Comparison of ENCODE assay signal across 7 mouse cellular contexts in the genomic region with DNA sequence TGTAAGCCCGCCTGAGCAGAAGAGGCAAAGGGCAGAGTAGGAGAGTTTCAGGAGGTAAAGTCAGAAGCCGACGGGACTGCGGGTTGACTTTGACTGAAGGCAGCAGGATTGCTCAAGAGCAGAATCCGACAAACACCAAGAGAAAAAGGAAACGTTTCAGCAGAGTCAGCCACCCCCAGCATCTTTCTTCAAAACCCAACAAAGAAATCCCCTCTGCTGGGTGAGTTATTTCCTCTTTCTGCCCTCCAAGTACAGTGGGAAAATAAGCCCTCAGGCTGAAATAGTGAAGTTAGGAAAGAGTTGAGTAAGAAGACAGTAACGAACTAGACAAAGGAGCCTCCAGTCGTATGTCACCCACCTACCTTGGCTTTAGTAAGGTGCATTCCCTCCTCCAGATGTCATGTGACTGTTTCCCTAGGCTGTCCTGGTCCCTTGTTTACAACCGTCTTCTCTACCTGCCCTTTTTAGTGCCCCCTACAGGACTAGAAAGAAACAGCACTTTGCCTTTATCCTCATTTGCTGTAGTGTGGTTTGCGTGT.
DNase-seq lines count a peak whose midpoint lies in the region; ATAC-seq and TF ChIP-seq lines count a peak whose summit lies in the region.

No protein-coding gene starts in this region.

- H3K79me2 ChIP-seq in heart, adult 2 months (replicated peaks; ENCODE audit: control insufficient read depth, insufficient read depth, low read length): no peaks in the 10 kb centered on the region

- no peaks in the 10 kb centered on the region for H3K27me3 ChIP-seq in heart, adult 2 months (ENCODE audit: control insufficient read depth, insufficient read depth, low read length)
- H3K27me3 ChIP-seq in kidney, embryonic 16.5 days (ENCODE audit: insufficient read depth, low read length): no peaks in the 10 kb centered on the region
- no peaks in the 10 kb centered on the region for H3K27me3 ChIP-seq in megakaryocyte, embryonic 14.5 days (replicated peaks)

- peak overlapping the region; percentile 74 for H3K27ac ChIP-seq in bone marrow, adult 2 months (ENCODE audit: control insufficient read depth, insufficient read depth, low read depth, low read length, poor library complexity)
- peak overlapping the region; percentile 72; the same call in 1 of the 2 replicates for H3K27ac ChIP-seq in heart, adult 2 months
- H3K27ac ChIP-seq in kidney, embryonic 16.5 days (ENCODE audit: low read length): peak overlapping the region; percentile 27; the same call in 1 of the 2 replicates

- TF ChIP-seq CTCF in bone marrow, adult 2 months (IDR thresholded peaks at IDR 0.05; ENCODE audit: control insufficient read depth, insufficient read depth, low read length): peak; percentile 36
- TF ChIP-seq CTCF in heart, adult 2 months (IDR thresholded peaks at IDR 0.05): peak; percentile 75

- H3K4me1 ChIP-seq in bone marrow, adult 2 months (ENCODE audit: control insufficient read depth, insufficient read depth, low read length): peaks cover 5% of the 10 kb centered on the region; the same call in 1 of the 2 replicates
- peaks cover 10% of the 10 kb centered on the region for H3K4me1 ChIP-seq in heart, adult 2 months (ENCODE audit: control insufficient read depth, insufficient read depth, low read length)
- H3K4me1 ChIP-seq in kidney, embryonic 16.5 days (ENCODE audit: insufficient read depth, low read length): peaks cover 20% of the 10 kb centered on the region
- peaks cover 36% of the 10 kb centered on the region for H3K4me1 ChIP-seq in megakaryocyte, embryonic 14.5 days

- DNase-seq in right cerebral cortex, postnatal 10 days (ENCODE audit: low spot score in 2 of 2): peak; percentile 60 to 61
- no peak for DNase-seq in right cerebral cortex, postnatal 25 days
- DNase-seq in heart, adult 2 months: peak in 1 of 2 experiments; percentile 68
- DNase-seq in thymus, postnatal 25 days: peak; percentile 61

- WGBS in bone marrow, adult 2 months: under 1% methylated on average over 10 of the region's 10 CpGs
- 48% methylated on average over 10 of the region's 10 CpGs for WGBS in heart, adult 2 months
- WGBS in kidney, embryonic 16.5 days: 36% methylated on average over 10 of the region's 10 CpGs

- intact Hi-C loops in heart, adult 2 months (cut with DNase I): loop anchor here (2.0 to 5.0 kb wide), 6 partner anchors 17 to 291 kb away; no protein-coding TSS in a partner anchor

- H3K4me2 ChIP-seq in kidney, embryonic 16.5 days (replicated peaks; ENCODE audit: low read depth, low read length): peak overlapping the region; percentile 35

- TF ChIP-seq EP300 in heart, adult 2 months (IDR thresholded peaks at IDR 0.05; ENCODE audit: insufficient read depth, low read depth, low read length): no peak

- peaks cover 2% of the 10 kb centered on the region; the same call in 1 of the 2 replicates for H3K36me3 ChIP-seq in heart, adult 2 months (ENCODE audit: control insufficient read depth, insufficient read depth, low read length)
- no peaks in the 10 kb centered on the region for H3K36me3 ChIP-seq in kidney, embryonic 16.5 days (ENCODE audit: insufficient read depth, low read length)
- no peaks in the 10 kb centered on the region for H3K36me3 ChIP-seq in megakaryocyte, embryonic 14.5 days (replicated peaks; ENCODE audit: low read length)

- H3K9ac ChIP-seq in heart, adult 2 months (ENCODE audit: low read depth, low read length): no peak overlapping the region
- no peak overlapping the region for H3K9ac ChIP-seq in kidney, embryonic 16.5 days (replicated peaks; ENCODE audit: low read length)

- no peaks in the 10 kb centered on the region for H3K9me3 ChIP-seq in kidney, embryonic 16.5 days (ENCODE audit: low read length)
- no peaks in the 10 kb centered on the region for H3K9me3 ChIP-seq in megakaryocyte, embryonic 14.5 days

- H3K4me3 ChIP-seq in bone marrow, adult 2 months (replicated peaks; ENCODE audit: control insufficient read depth, low read depth, low read length): peak overlapping the region; percentile 54
- H3K4me3 ChIP-seq in heart, adult 2 months: no peak overlapping the region
- H3K4me3 ChIP-seq in kidney, embryonic 16.5 days (ENCODE audit: low read length): no peak overlapping the region
- H3K4me3 ChIP-seq in megakaryocyte, embryonic 14.5 days (replicated peaks): peak overlapping the region; percentile 92

- TF ChIP-seq POLR2A in bone marrow, adult 2 months (IDR thresholded peaks at IDR 0.05; ENCODE audit: borderline replicate concordance, control insufficient read depth, low read depth, low read length): no peak
- TF ChIP-seq POLR2A in heart, adult 2 months (IDR thresholded peaks at IDR 0.05; ENCODE audit: insufficient read depth, low read depth, low read length): no peak

- no peak for ATAC-seq in kidney, embryonic 16.5 days (ENCODE audit: low FRiP score, low TSS enrichment)

Comparison
In these comparisons a context has a peak if more than half of its experiments do, and no peak if none do; other contexts are left out.
1. H3K4me3 ChIP-seq: peak in bone marrow, adult 2 months (single experiment) and megakaryocyte, embryonic 14.5 days (single experiment); none in heart, adult 2 months (single experiment) and kidney, embryonic 16.5 days (single experiment).
2. Peak in every context shown above with its lines, with median percentiles within 50 percentile points of each other: H3K27ac ChIP-seq.